Mouse (Mus musculus) brown adipose tissue, adult 24 weeks (tissue): Measurements from ENCODE around the gene P4ha1. TPM values are rescaled to one million over a fixed set of nuclear protein-coding genes. Genes with fewer than 3 reads are reported as not detected.
"Not testable (repeated sequence)": the region's sequence is repeated elsewhere in the genome, so short reads cannot be mapped to it uniquely, and the experiment has no call there.

Experiments
- H3K27ac ChIP-seq: fragments of 200-500 bp; replicated peaks from 2 replicates; pipeline ENCODE4 v1.5.1; 2012; ENCODE audit warnings: low read depth, mild to moderate bottlenecking, low read length
- H3K4me1 ChIP-seq: fragments of 200-500 bp; 2 replicates; pipeline ENCODE4 v1.6.1; 2012; ENCODE audit warnings: low read length, mixed read lengths; ENCODE audit not compliant: control insufficient read depth, insufficient read depth, insufficient read length
- H3K4me3 ChIP-seq: fragments of 200-500 bp; 2 replicates; pipeline ENCODE4 v1.5.1; 2012; ENCODE audit warnings: low read depth, mild to moderate bottlenecking, low read length, moderate library complexity; ENCODE audit not compliant: insufficient read depth
- polyA plus RNA-seq: library from polyadenylated mRNA; stranded (reverse); fragments of >200 nt; gene quantifications from 2 replicates; pipeline ENCODE4 v1.2.4, GENCODE M21; 2012; ENCODE audit not compliant: missing spikeins, insufficient read depth, insufficient read length

The P4ha1 gene
- polyA plus RNA-seq = 13.4 and 49.0 TPM in 2 replicates

- Histone ChIP-seq H3K4me1 (peaks cover 4% of the 10 kb centered on the region; the same call in 1 of the 2 replicates), H3K4me3 (peak within 1 kb of the TSS; percentile 94), H3K27ac (peak within 1 kb of the TSS; percentile 95)
These were observed at the start of gene P4ha1 for GRCm38 (mm10) chr10:59323100-59323487. P4ha1 (plus strand) TSS chr10:59323296.

- Histone ChIP-seq H3K4me1 (peaks cover 7% of the 10 kb centered on the region), H3K4me3 (no peak overlapping the region), H3K27ac (no peak overlapping the region)
These were observed 47.4 kb upstream of the P4ha1 start for GRCm38 (mm10) chr10:59275745-59276144.

DNA sequence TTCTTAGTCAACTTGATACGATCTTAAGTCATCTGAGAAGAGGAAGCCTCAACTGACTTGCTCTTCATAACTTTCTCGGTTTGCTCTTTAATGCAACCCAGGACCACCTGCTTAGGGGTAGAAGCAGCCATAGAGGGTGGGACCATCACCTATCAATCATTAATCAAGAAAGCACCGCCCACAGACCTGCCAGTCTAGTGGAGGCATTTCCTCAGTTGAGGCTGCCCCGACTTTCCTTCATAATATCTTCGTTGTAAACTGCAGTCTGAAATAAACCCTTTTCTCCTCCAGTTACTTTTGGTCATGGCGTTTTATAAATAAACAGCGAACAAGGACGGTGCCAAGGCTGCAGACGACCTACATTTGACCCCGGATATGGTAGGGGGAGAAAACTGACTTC is 46.0 kb upstream of the P4ha1 start:
- Histone ChIP-seq H3K27ac (no peak overlapping the region), H3K4me1 (peaks cover 7% of the 10 kb centered on the region), H3K4me3 (no peak overlapping the region)

DNA sequence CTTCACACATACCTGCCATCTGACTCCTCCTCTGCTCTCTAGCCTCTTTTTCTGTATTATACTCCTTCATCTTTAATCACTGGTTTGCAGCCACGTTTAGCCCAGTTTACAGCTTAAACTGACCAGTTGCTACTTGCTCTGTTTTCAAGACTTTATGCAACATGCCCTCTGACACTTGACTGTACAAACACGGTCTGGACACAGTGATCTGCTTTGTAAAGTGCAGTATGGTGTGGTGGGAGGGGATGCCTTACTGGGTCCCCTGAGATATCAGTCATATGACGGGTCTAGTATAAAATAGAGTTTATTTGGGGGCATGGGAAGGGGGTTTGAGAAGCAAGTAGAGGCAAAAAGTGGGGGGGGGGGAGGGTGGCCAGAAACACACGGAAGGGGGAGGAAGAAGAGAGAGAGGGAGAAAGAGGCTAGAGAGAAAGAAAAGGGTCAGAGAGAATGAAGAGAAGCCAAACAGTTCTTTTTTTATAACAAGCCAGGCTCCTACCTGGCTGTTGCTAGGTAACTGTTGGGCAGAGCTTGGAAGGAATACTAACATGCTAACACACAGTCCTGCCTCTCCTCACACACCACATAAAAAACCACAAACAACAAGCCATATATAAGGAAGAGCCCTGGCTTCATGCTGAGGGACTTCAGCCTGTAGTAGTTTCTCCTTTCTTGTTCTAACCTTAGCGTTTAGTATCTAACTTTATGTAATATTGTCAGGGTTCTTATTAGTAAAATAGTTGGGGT is 45.2 kb upstream of the P4ha1 start:
- no peak overlapping the region for H3K4me3 ChIP-seq
- H3K4me1 ChIP-seq = peaks cover 7% of the 10 kb centered on the region
- H3K27ac ChIP-seq = no peak overlapping the region

- Histone ChIP-seq H3K4me3 (no peak overlapping the region), H3K27ac (no peak overlapping the region), H3K4me1 (peaks cover 10% of the 10 kb centered on the region)
These were observed 39.9 kb upstream of the P4ha1 start for GRCm38 (mm10) chr10:59283164-59283563.

DNA sequence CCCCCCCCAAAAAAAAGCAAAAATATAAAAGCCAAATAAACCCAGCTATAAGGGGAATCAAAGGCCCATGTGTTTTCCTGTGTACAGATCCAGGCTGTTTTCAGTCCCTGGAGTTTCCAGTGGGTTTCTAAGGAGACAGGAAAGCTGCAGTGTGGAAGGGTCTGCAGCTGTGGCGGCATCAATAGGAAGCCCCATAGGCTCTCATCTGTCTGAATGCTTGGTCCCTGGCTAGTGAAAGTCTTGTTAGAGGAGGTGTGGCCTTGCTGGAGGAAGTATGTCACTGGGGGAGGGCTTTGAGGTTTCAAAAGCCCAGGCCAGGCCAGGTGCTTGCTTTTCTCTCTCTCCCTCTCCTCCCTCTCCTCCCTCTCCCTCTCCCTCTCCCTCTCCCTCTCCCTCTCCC is 39.3 kb upstream of the P4ha1 start:
- H3K4me3 ChIP-seq = no peak overlapping the region
- H3K27ac ChIP-seq = no peak overlapping the region
- peaks cover 10% of the 10 kb centered on the region for H3K4me1 ChIP-seq

- Histone ChIP-seq H3K4me3 (no peak overlapping the region), H3K4me1 (peaks cover 2% of the 10 kb centered on the region; the same call in 1 of the 2 replicates), H3K27ac (peak overlapping the region; percentile 64)
These were observed 37.6 kb upstream of the P4ha1 start for GRCm38 (mm10) chr10:59285530-59285929.

DNA sequence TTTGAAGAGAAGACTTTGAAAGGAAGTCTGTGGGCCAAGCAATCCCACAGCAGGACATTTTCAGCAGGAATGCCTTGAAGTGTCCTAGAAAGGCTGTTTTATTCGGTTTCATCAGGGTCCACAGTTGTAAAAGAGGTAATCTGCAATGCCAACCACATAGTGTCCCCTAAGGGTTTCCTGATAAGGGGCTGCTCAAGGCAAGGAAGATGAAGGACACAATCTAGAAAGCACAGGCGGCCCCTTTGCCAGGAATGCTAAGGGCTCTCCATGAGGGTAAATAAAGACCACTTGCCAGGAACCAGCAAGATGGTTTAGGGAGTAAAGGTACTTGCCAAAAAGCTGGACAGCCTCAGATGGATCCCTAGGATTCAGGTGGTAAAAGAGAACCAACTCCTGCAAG is 35.8 kb upstream of the P4ha1 start:
- no peak overlapping the region for H3K4me3 ChIP-seq
- peaks cover 2% of the 10 kb centered on the region; the same call in 1 of the 2 replicates for H3K4me1 ChIP-seq

GRCm38 (mm10) chr10:59287662-59288061 is 35.4 kb upstream of the P4ha1 start:
- peaks cover 2% of the 10 kb centered on the region; the same call in 1 of the 2 replicates for H3K4me1 ChIP-seq
- H3K4me3 ChIP-seq = no peak overlapping the region
- H3K27ac ChIP-seq = no peak overlapping the region

More for the DNA sequence above, 35.8 kb upstream of the P4ha1 start:
- H3K27ac ChIP-seq = no peak overlapping the region

DNA sequence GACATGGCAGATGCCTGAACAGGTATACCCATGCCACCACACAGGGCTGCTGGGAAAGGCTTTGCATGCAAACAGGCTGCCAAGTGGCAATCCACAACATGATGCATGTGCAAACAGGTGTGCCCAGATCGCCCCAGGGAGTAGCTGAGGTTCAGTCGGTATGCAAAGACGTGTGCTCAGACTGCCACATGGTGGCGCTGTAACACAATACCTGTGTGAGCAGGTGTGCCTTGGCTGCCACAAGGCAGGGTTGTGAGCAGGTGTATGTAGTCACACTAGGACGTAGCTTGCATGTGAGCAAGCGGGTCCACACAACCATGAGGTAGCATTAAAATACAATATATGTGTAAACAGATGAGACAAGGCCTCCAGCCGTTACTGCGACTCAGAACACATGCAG is 34.0 kb upstream of the P4ha1 start:
- Histone ChIP-seq H3K4me3 (no peak overlapping the region), H3K4me1 (peaks cover 2% of the 10 kb centered on the region; the same call in 1 of the 2 replicates), H3K27ac (no peak overlapping the region)

DNA sequence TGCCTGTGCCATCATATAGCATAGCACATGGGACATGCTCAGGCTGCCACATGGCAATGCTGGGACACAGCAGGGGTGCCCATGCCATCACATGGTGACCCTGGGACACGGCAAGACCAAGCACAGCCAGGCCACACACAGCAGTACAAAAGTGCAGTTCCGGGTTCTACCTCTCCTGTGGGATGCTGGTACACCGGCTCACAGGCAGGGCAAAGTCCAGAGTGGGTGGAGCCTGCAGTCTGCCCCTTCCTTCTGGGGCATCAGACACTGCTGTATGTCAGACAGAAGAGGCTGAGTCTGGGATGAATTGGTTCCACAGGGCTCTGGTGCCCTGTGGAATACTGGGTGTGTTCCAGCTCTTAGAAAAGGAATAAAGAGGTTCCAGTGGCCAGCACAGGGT is 31.6 kb upstream of the P4ha1 start:
- no peak overlapping the region for H3K4me3 ChIP-seq
- H3K4me1 ChIP-seq = no peaks in the 10 kb centered on the region
- H3K27ac ChIP-seq = no peak overlapping the region

DNA sequence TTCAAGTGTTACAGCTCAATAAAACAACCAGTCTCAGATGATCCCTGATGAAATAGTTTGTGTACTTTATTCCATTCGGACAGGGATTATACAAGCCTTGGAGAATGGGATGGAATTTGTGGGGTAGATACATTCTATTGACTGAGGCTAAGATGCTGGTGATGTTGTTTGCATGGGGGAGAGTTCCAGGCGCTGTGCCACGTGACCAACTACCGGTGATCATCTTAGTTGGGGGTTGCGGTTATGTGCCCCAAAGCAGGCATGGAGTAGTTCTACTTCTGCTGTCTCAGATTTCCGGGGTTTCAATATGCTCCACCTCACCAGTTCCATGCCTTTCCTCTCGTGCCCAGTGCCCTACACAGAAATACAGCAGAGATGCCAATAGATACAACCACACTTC is 31.0 kb upstream of the P4ha1 start:
- H3K27ac ChIP-seq = no peak overlapping the region
- H3K4me3 ChIP-seq = no peak overlapping the region
- no peaks in the 10 kb centered on the region for H3K4me1 ChIP-seq

DNA sequence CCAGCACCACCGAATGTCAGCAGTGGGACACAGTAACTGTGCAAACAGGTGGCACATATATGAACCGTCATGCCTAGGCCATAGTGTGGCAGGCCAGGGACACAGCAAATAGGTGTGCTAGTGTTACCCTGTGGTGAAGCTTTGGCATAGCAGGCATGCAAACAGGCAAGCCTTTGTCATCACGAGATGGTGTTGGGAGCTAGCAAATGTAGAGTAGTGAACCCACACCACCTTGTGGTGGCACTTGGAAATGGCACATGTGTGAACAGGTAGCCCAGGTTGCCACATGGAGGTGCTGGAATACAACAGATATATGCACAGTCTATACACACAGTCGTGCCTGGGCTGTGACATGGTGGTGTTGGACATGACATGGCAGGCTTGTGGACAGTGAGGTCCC is 30.5 kb upstream of the P4ha1 start:
- Histone ChIP-seq H3K27ac (no peak overlapping the region), H3K4me1 (no peaks in the 10 kb centered on the region), H3K4me3 (no peak overlapping the region)

DNA sequence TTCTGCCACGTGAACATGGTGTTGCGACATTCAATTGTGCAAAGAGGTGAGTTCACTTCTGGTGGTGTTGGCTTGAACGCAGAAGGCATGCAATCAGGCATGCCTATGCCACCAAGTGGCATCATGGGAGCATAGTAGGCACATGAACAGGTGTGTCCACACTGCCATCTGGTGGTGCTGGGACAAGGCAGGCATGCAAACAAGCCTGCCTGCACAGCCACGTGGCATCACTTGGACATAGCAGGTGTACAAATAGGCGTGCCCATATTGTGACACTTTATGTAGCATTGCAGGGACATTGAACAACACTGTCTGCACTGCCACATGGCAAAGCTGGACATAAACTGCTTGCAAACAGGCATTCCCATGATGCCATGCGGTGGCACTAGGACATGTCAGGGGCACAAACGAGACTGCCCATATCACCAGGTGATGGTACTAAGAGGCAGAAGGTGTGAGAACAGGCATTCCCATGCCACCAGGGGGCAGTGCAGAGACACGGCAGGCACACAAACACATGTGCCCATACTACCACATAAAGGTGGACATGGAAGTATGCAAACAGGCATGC is 27.8 kb upstream of the P4ha1 start:
- Histone ChIP-seq H3K4me3 (no peak overlapping the region), H3K4me1 (no peaks in the 10 kb centered on the region)

DNA sequence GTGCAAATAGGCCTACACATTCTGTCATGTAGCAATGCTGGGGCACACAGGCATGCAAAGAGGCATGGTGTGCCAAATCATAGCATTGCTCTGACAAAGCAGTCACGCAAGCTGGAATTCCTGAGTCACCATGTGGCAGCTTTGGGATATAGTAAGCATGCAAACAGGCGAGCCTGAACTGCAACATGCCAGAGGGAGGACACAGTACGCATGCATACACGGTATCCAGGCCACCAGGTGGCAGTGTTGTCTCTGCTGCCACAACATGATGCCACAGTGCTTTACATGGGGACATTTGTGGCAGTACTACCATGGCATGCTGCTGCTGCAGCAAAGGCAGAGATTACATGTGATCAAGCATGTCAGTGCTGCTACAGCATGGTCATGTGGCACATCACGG is 26.8 kb upstream of the P4ha1 start:
- Histone ChIP-seq H3K4me3 (no peak overlapping the region), H3K4me1 (no peaks in the 10 kb centered on the region), H3K27ac (no peak overlapping the region)

More for the DNA sequence above, 27.8 kb upstream of the P4ha1 start:
- no peak overlapping the region for H3K27ac ChIP-seq

- H3K4me1 ChIP-seq, H3K4me3 ChIP-seq: not testable (repeated sequence)
- H3K27ac ChIP-seq = peak overlapping the region; percentile 12; the same call in 1 of the 2 replicates
These were observed 20.4 kb upstream of the P4ha1 start for GRCm38 (mm10) chr10:59302671-59303070.
